Mouse (Mus musculus): ENCODE measurements around the gene Gm6812.
"Not testable (repeated sequence)": the region's sequence is repeated elsewhere in the genome, so short reads cannot be mapped to it uniquely, and the experiment has no call there.

The Gm6812 gene

GRCm38 (mm10) chrX:68892953-68893352 lies at the start of gene Gm6812:
TSS of gene Gm6812 (minus strand) at chrX:68893053.
- DNase-seq, result not testable (repeated sequence)

- no peak for DNase-seq
Measured at GRCm38 (mm10) chrX:68865145-68865544, 27.7 kb downstream of the Gm6812 start.
